Mouse (Mus musculus): Measurements from ENCODE around the gene Atp1b3. TPM values are rescaled to one million over a fixed set of nuclear protein-coding genes. Genes with fewer than 3 reads are reported as not detected.
"Not testable (repeated sequence)": the region's sequence is repeated elsewhere in the genome, so short reads cannot be mapped to it uniquely, and the experiment has no call there.

Gene Atp1b3
- polyA plus RNA-seq, 1 experiment from 2014 or later, result 181 TPM

GRCm38 (mm10) chr9:96363581-96364140 is 581 bp downstream of the Atp1b3 start:
- ATAC-seq (ENCODE audit: insufficient read depth), result peak; percentile 75
- H3K9me3 ChIP-seq (ENCODE audit: low read depth, low read length), result no peaks in the 10 kb centered on the region
- DNase-seq, result peak; percentile 77
- H3K4me2 ChIP-seq, result peak overlapping the region; percentile 60
- H3K36me3 ChIP-seq (ENCODE audit: insufficient read depth), result no peaks in the 10 kb centered on the region
- WGBS, result under 1% methylated on average over 57 of the region's 64 CpGs
- no peak for TF ChIP-seq CTCF (IDR thresholded peaks at IDR 0.05; ENCODE audit: low read depth)
- H3K4me1 ChIP-seq (ENCODE audit: insufficient read depth), result peaks cover 10% of the 10 kb centered on the region
- peak overlapping the region; percentile 84 for H3K9ac ChIP-seq
- peak overlapping the region; percentile 86 for H3K4me3 ChIP-seq (ENCODE audit: low read depth, low read length)
- H3K27ac ChIP-seq (ENCODE audit: low read depth), result peak overlapping the region; percentile 96
- H3K27me3 ChIP-seq (ENCODE audit: insufficient read depth, low read length), result no peaks in the 10 kb centered on the region

- no peak for ATAC-seq (ENCODE audit: insufficient read depth)
- Histone ChIP-seq H3K27ac (ENCODE audit: low read depth) (no peak overlapping the region), H3K9ac (no peak overlapping the region), H3K9me3 (ENCODE audit: low read depth, low read length) (no peaks in the 10 kb centered on the region), H3K4me1 (ENCODE audit: insufficient read depth) (peaks cover 10% of the 10 kb centered on the region), H3K27me3 (ENCODE audit: insufficient read depth, low read length) (no peaks in the 10 kb centered on the region), H3K4me2 (no peak overlapping the region), H3K36me3 (ENCODE audit: insufficient read depth) (no peaks in the 10 kb centered on the region), H3K4me3 (ENCODE audit: low read depth, low read length) (no peak overlapping the region)
- TF ChIP-seq CTCF (IDR thresholded peaks at IDR 0.05; ENCODE audit: low read depth), result no peak
- DNase-seq, result no peak
- 81% methylated on average over 3 of the region's 3 CpGs for WGBS
Observed at GRCm38 (mm10) chr9:96360056-96360455, 4.2 kb downstream of the Atp1b3 start.

- no peaks in the 10 kb centered on the region for H3K36me3 ChIP-seq (ENCODE audit: insufficient read depth)
- no peak overlapping the region for H3K27ac ChIP-seq (ENCODE audit: low read depth)
- no peak overlapping the region for H3K4me2 ChIP-seq
- no peak for TF ChIP-seq CTCF (IDR thresholded peaks at IDR 0.05; ENCODE audit: low read depth)
- H3K9ac ChIP-seq, result no peak overlapping the region
- no peaks in the 10 kb centered on the region for H3K9me3 ChIP-seq (ENCODE audit: low read depth, low read length)
- no peaks in the 10 kb centered on the region; the same call in 1 of the 2 replicates for H3K4me1 ChIP-seq (ENCODE audit: insufficient read depth)
- ATAC-seq (ENCODE audit: insufficient read depth) (no peak), DNase-seq (peak; percentile 49)
- H3K27me3 ChIP-seq (ENCODE audit: insufficient read depth, low read length), result no peaks in the 10 kb centered on the region
- H3K4me3 ChIP-seq (ENCODE audit: low read depth, low read length), result no peak overlapping the region
- 39% methylated on average over 8 of the region's 8 CpGs for WGBS
Observed at GRCm38 (mm10) chr9:96353799-96354198, 10.4 kb downstream of the Atp1b3 start.

GRCm38 (mm10) chr9:96353121-96353769 is 11.0 kb downstream of the Atp1b3 start:
- DNase-seq (no peak), ATAC-seq (ENCODE audit: insufficient read depth) (no peak)
- no peak for TF ChIP-seq CTCF (IDR thresholded peaks at IDR 0.05; ENCODE audit: low read depth)
- no peaks in the 10 kb centered on the region for H3K9me3 ChIP-seq (ENCODE audit: low read depth, low read length)
- H3K9ac ChIP-seq, result no peak overlapping the region
- no peak overlapping the region for H3K27ac ChIP-seq (ENCODE audit: low read depth)
- no peak overlapping the region for H3K4me2 ChIP-seq
- H3K4me3 ChIP-seq (ENCODE audit: low read depth, low read length), result no peak overlapping the region
- WGBS, result 81% methylated on average over 12 of the region's 12 CpGs
- H3K36me3 ChIP-seq (ENCODE audit: insufficient read depth), result no peaks in the 10 kb centered on the region
- no peaks in the 10 kb centered on the region; the same call in 1 of the 2 replicates for H3K4me1 ChIP-seq (ENCODE audit: insufficient read depth)
- H3K27me3 ChIP-seq (ENCODE audit: insufficient read depth, low read length), result no peaks in the 10 kb centered on the region

DNA sequence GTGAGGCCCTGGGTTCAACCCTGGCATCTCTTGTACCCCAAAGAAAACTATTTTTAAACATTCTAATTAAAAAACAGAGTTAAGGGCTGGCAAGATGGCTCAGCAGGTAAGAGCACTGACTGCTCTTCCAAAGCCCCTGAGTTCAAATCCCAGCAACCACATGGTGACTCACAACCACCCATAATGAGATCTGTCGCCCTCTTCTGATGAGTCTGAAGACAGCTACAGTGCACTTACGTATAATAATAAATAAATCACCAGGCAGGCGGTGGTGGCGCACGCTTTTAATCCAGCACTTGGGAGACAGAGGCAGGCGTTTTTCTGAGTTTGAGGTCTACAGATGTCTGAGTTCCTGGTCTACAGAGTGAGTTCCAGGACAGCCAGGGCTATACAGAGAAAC is 12.5 kb downstream of the Atp1b3 start:
- not testable (repeated sequence) for H3K27me3 ChIP-seq (ENCODE audit: insufficient read depth, low read length); H3K4me2 ChIP-seq; ATAC-seq (ENCODE audit: insufficient read depth); H3K4me3 ChIP-seq (ENCODE audit: low read depth, low read length); H3K9ac ChIP-seq; H3K4me1 ChIP-seq (ENCODE audit: insufficient read depth); H3K27ac ChIP-seq (ENCODE audit: low read depth); H3K9me3 ChIP-seq (ENCODE audit: low read depth, low read length); DNase-seq; H3K36me3 ChIP-seq (ENCODE audit: insufficient read depth)
- WGBS, result 85% methylated on average over 6 of the region's 6 CpGs

- no peaks in the 10 kb centered on the region for H3K9me3 ChIP-seq (ENCODE audit: low read depth, low read length)
- 56% methylated on average over 3 of the region's 3 CpGs for WGBS
- H3K27me3 ChIP-seq (ENCODE audit: insufficient read depth, low read length), result no peaks in the 10 kb centered on the region
- H3K4me1 ChIP-seq (ENCODE audit: insufficient read depth), result no peaks in the 10 kb centered on the region
- no peak for DNase-seq
- H3K9ac ChIP-seq, result no peak overlapping the region
- 0 out of 2 replicates have a peak, but pooled peaks cover 3% of the 10 kb centered on the region for H3K36me3 ChIP-seq (ENCODE audit: insufficient read depth)
- no peak for TF ChIP-seq CTCF (IDR thresholded peaks at IDR 0.05; ENCODE audit: low read depth)
- H3K27ac ChIP-seq (ENCODE audit: low read depth), result no peak overlapping the region; the same call in 1 of the 2 replicates
- H3K4me3 ChIP-seq (ENCODE audit: low read depth, low read length), result no peak overlapping the region
- ATAC-seq (ENCODE audit: insufficient read depth), result no peak
- H3K4me2 ChIP-seq, result no peak overlapping the region
Observed at GRCm38 (mm10) chr9:96350476-96350875, 13.8 kb downstream of the Atp1b3 start.

DNA sequence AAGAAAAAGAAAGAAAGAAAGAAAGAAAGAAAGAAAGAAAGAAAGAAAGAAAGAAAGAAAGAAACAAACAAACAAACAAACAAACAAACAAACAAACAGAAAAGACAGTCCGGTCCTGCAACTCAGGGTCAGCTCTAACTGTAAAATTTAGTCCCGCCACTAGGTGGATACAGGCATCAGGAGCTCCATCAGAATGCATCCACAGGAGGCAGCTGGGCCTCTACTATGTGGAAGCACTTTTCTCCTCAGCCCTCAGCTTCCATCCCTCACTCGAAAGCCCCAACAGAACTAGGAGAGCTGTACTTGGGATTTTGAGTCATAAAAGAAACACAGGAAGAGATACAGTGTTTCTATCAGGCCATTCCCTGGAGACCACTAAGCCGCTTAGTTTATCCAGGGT is 14.2 kb downstream of the Atp1b3 start:
- Histone ChIP-seq H3K36me3 (ENCODE audit: insufficient read depth) (0 out of 2 replicates have a peak, but pooled peaks cover 5% of the 10 kb centered on the region), H3K9ac (no peak overlapping the region), H3K4me2 (no peak overlapping the region), H3K4me3 (ENCODE audit: low read depth, low read length) (no peak overlapping the region), H3K27me3 (ENCODE audit: insufficient read depth, low read length) (no peaks in the 10 kb centered on the region), H3K27ac (ENCODE audit: low read depth) (no peak overlapping the region; the same call in 1 of the 2 replicates), H3K9me3 (ENCODE audit: low read depth, low read length) (no peaks in the 10 kb centered on the region), H3K4me1 (ENCODE audit: insufficient read depth) (no peaks in the 10 kb centered on the region)
- DNase-seq, result peak; percentile 88
- TF ChIP-seq CTCF (IDR thresholded peaks at IDR 0.05; ENCODE audit: low read depth), result peak; percentile 73
- 43% methylated on average over 4 of the region's 4 CpGs for WGBS
- ATAC-seq (ENCODE audit: insufficient read depth), result peak; percentile 70; the same call in 1 of the 2 replicates

All from lung, embryonic 14.5 days (tissue).